Mouse (Mus musculus) spleen, adult 2 months (tissue): ENCODE data around the gene Gmppa.

Experiments
- CTCF ChIP-seq: fragments of 200-500 bp; IDR thresholded peaks from 2 replicates; pipeline ENCODE4 v1.5.1; 2011; ENCODE audit warnings: mild to moderate bottlenecking, inconsistent platforms; ENCODE audit not compliant: insufficient read depth, insufficient read length, insufficient replicate concordance; ENCODE audit errors: extremely low read depth
- POLR2A ChIP-seq: fragments of 200-500 bp; IDR thresholded peaks from 2 replicates; pipeline ENCODE4 v1.6.1; 2011; ENCODE audit warnings: low read depth, low read length, inconsistent platforms

GRCm38 (mm10) chr1:75400493-75401115, 35.1 kb upstream of the Gmppa start:
- TF ChIP-seq CTCF, result no peak
- no peak for TF ChIP-seq POLR2A
